Mouse (Mus musculus) kidney, postnatal 25 days (tissue): Measurements from ENCODE around the gene Rusc2.

ENCODE experiments used
- DNase-seq, 2 experiments: peaks; one replicate each; pipeline ENCODE4 v3.0.0; 2021; ENCODE audit warnings: mixed read lengths in 2 of 2

Gene Rusc2

GRCm38 (mm10) chr4:43417269-43418062 is 35.7 kb downstream of the Rusc2 start:
- no peak for DNase-seq

DNA sequence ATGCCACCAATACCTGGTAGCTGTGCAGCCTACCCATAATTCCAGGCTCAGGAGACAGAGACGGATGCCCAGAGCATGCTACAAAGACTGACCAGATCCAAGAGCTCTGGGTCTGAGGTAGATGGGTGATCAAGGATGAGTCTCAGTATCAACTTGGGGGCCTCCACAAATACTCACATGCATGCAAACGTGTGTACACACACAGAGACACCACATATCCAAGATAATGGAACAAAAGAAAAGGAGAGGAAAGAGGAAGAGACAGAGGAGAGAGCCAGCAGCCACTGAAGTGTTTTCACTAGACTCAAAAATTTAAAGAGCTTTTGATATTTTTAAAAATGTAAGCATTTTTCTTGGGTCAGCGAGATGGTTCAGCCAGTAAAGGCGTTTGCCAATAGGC is 36.7 kb downstream of the Rusc2 start:
- no peak for DNase-seq

DNA sequence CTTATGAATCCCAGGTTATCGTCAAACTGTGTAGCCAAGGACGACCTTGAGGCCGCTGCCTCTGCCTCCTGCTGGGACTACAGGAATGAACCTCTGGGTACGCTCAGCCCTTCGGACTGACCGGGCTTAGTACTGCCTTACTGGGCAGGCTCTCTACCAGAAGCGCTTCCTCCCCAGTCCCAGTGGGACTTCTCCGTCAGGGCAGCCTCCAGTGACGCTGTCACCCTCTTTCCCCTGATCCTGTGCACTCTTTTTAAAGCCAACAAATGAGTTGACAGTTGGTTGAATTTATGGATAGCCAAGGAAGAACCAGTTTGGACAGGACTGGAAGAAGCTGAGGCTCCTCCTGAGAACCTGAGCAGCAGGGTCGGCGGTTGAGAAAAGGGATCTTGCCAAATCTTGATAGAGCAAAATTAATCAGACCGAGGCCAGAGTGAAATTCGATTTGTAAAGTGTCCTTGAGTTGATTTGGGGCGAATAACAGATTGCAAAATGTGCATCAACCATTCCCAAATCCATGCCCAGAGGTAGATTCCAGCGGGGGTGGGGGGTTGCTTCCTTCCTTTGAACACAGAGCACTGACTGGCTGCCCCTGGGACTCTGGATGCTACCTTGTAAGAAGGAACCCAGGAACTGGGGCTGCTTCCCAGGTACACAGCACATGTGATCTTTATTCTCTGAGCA is 37.3 kb downstream of the Rusc2 start:
- DNase-seq: peak; percentile 72 to 89

- no peak for DNase-seq
These were observed 38.1 kb downstream of the Rusc2 start for GRCm38 (mm10) chr4:43419801-43420281.

DNA sequence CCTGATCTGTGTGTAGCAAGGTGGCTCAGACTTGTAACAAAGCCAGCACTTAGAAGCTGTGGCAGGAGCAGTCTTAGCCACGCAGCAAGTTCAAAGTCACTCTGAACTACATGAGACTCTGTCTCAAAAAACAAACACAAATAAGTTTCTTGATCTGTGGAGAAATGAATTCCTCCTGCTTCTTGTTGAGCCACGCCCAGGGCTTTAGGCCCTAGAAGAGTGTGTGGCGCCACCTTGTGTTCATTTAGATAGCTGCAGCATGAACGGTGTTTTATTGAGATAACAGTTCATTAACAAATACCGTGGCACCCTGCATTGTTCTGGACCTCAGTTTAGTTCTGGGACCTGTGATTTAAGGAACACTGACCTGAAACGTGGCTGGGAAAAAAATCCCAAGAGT is 38.5 kb downstream of the Rusc2 start:
- peak; percentile 85 to 92 for DNase-seq

DNA sequence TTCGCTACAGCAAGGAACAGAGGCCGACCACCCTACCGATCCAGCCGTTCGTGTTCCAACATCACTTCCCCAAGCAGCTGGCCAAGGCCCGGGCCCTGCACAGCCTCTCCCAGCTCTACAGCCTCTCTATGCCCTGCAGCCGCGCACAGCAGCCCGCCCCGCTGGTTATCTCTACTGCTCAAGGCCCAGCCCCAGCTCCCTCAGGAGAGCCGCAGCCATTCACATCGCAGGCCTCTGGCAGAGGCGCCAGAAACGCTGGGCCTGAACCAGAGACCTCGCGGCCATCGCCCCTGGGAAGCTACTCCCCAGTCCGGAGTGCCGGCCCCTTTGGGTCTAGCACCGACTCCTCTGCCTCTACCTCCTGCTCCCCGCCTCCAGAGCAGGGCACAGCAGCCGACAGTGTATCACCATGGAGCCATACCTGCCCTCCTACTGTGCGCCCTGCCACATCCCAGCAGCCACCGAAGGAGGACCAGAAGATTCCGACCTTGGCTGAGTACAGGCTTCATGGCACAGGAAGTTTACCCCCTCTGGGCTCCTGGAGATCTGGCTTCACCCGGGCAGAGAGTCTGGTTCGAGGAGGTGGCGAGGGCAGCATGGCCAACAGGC is 40.0 kb downstream of the Rusc2 start:
- DNase-seq: no peak

GRCm38 (mm10) chr4:43423267-43423934 is 41.6 kb downstream of the Rusc2 start:
- DNase-seq: peak; percentile 79 to 90

DNA sequence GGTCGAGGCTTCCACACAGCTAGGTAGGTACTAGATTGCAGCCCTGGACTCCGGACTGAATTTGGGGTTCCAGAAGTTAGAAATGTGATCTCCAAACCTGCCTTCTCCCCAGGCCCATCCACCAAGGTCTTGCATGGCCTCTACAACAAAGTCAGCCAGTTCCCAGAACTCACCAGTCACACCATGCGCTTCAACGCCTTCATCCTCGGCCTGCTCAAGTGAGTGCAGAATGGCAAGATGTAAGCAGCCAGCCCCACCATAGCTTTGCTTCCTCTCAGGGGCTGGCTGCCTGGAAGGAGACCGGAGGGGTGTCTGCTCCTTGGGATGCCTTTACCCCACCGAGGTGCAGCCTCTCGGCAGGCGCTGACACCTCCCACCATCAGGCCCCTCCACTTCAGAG is 42.3 kb downstream of the Rusc2 start:
- no peak for DNase-seq

DNA sequence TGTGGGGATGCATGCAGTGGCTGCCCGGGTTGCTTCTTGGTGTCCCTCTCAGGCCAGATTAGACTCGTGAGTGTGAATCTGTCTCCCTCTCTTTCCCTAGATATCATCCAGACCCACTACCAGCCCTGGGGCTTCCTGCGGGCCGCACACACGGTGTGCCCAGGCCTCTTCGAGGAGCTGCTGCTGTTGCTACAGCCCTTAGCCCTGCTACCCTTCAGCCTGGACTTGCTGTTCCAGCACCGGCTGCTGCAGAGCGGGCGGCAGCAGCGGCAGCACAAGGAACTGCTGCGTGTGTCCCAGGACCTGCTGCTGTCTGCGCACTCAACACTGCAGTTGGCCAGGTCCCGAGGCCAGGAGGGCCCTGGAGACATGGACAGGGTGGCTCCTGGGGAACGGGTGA is 43.4 kb downstream of the Rusc2 start:
- DNase-seq: peak in 1 of 2 experiments; percentile 46

- DNase-seq: no peak
These were observed 44.0 kb downstream of the Rusc2 start for GRCm38 (mm10) chr4:43425648-43426380.

- DNase-seq: peak in 1 of 2 experiments; percentile 33
These were observed 44.7 kb downstream of the Rusc2 start for GRCm38 (mm10) chr4:43426487-43426886.

DNA sequence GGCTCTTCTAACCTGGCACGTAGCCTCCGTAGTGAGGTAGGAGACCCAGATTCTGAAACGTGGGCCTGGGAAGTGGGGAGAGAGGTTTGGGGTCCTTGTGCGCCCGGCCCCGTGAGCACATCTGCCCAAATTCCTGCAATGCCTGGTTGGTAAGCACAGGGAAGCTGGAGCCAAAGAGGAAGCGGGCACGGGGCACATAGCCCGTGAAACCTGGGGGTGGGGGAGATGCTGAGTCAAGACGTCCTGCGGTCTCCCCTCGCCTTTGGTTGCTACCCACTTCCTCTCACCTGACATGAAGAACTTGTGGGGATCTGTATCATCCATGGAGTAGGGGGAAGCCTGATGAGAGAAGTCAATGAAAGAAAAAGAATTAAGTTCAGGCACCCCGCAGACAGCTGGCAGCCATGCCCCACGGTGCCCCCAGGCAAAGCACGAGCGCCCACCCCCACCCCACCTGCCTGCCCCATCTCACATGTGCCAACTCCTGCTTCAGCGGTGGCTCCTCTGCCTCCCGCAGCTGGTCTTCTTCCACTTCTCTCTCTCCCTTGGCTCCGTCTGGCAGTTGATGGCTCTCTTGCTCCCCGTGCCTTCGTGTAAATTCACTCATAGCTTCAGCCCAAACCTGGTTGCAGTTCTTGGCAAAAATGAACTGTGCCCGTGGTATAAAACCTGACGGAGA is 45.9 kb downstream of the Rusc2 start:
- DNase-seq: peak in 1 of 2 experiments; percentile 49

GRCm38 (mm10) chr4:43428180-43428861 is 46.5 kb downstream of the Rusc2 start:
- peak in 1 of 2 experiments; percentile 36 for DNase-seq

DNA sequence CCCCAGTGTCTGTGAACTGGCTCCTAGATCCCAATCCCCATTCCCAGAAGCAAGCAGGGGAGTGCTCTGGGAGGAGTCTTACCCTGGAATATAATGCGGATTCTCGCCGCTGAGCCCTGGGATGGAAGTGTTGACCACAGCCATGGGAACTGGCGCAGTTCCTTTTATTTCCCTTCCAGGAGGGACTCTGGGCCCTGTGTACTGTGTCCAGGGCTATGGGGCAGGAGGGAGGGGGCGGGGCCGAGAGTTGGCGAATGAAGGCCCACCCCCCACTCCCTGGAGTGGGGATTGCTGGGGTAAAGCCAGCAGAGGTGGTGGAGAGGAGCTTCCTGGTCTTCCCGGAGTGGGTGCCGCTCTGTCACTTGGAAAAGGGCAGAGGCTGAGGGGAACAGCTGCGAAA is 47.2 kb downstream of the Rusc2 start, which contains the start of gene Fam166b:
Gene Fam166b (minus strand): TSS at position 189 of the 400 bp plus-strand sequence.
- peak; percentile 32 to 71 for DNase-seq

DNA sequence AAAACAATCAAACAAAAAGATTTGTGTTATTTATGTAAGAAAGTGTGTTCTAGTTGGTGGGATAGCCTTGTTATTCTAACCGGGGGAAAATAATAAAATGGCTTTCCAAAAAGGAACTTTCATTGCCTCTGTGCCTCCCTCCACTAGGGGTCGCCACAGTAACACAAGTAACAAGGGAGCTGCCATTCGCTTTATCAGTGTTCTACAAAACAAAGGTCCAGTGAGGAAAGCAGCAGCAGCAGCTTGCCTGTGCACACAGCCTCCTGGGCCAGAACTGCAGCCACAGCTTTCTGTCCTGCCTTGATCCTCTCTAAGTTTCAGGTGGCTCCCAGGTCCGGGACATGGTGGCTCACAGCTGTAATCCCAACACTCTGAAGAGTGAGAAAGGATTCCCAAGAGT is 49.9 kb downstream of the Rusc2 start:
- peak; percentile 90 to 95 for DNase-seq

GRCm38 (mm10) chr4:43432832-43433231 is 51.1 kb downstream of the Rusc2 start:
- DNase-seq: no peak

DNA sequence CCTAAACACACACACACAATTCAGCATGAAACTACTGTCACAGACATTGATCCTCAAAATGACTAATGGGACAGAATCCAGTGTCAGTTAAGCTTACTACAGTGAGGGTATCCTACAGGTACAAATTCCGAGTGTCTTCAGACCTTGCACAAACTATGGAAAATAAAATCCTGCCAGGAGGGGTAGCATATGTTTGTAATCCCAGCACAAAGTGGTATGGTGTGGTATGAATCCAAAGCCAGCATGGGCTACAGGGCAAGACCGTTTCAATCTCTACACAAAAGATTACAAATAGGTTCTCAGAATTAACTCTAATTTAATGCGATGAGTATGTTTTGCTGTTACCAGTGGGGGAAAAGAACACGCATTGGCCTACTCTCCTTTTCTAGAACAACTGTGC is 59.9 kb downstream of the Rusc2 start, which contains the start of gene Tesk1:
Gene Tesk1 (plus strand): TSS at position 301 of the 400 bp plus-strand sequence.
- no peak for DNase-seq

DNA sequence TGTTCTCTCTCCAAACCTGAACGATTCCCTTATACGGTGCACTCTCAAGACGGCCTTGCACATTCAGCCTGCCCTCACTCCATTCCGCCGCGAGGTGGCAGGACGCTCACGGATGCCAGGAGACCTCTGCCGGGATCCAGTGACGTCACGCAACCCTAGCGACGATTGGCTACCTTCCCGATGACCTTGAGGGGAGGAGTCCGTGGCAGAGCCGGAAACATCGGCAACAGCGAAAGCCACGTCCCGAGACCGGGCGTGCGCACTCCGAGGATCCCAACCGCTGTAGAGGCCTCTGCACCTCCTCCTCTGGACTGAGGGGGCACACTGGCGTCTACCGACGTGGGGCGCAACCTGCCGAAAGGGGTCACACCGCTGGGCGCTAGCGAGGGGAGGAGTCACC is 60.3 kb downstream of the Rusc2 start:
- DNase-seq: peak; percentile 99 to 100

DNA sequence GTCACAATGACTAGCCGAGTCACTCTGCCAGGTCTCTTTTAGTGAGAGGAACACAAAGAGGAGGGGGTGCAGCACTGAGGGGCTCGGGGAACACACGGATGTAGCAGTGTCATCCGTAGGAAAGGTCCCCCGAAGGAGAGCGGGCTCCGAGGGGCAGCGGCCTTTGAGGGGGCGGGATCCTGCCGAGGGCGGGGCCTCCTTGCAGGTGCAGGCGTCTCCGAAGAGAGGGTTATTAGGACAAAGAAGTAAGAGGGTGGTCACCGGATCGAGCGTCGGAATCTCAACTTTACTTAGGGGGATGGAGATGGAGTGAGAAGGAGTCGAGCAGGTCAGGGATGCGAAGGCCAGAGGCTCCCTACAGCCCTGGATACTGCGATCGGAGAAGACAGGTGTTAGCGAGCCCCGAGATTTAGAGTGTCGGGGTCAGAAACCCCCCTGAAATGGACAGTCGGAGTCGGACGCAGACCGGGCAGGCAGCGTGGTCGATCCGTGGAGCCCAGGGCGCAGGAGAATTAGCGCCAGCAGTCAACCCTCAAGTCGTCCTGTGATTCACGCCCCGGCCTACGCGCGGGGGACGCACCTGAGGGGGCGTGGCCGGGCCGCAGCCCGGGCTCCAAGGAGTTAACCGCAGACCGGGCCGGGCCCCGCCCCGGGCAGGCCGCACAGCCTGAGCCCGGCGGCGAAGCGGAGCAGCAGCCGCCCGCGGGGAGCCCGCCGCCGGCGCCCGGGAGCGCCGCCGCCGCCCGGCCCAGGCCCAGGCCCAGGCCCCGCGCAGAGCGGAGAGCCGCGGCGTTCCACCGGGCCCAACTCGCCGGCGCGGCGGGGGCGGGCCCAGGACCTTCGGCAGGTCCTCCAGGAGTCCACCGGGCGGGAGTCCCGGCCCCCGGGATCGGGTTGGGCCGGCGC is 60.9 kb downstream of the Rusc2 start:
- peak; percentile 77 to 92 for DNase-seq

GRCm38 (mm10) chr4:43443511-43443910 is 61.7 kb downstream of the Rusc2 start:
- DNase-seq: peak in 1 of 2 experiments; percentile 45
